Comparison of ENCODE assay signal across 7 mouse cellular contexts in genomic region chr5:148615706-148616366, GRCm38 (mm10).
DNase-seq lines count a peak whose midpoint lies in the region; ATAC-seq lines count a peak whose summit lies in the region.

No protein-coding gene starts in this region.

- H3K9ac ChIP-seq in embryonic facial prominence, embryonic 11.5 days (replicated peaks; ENCODE audit: low read length) = no peak overlapping the region
- 0 out of 2 replicates have a peak overlapping the region, but pooled peaks have one; percentile 11 for H3K9ac ChIP-seq in hindbrain, embryonic 11.5 days (ENCODE audit: low read depth, low read length)
- H3K9ac ChIP-seq in midbrain, embryonic 14.5 days (replicated peaks; ENCODE audit: low read length) = no peak overlapping the region

- H3K4me2 ChIP-seq in embryonic facial prominence, embryonic 11.5 days (ENCODE audit: low read depth, low read length) = no peak overlapping the region
- H3K4me2 ChIP-seq in hindbrain, embryonic 11.5 days (replicated peaks; ENCODE audit: low read depth, low read length) = no peak overlapping the region
- H3K4me2 ChIP-seq in midbrain, embryonic 14.5 days (ENCODE audit: low read length) = no peak overlapping the region

- intact Hi-C loops in left cerebral cortex, postnatal 14 days (cut with DNase I) = no loop called here

- DNase-seq in left cerebral cortex, postnatal 14 days (ENCODE audit: low spot score in 2 of 2) = peak; percentile 30 to 48
- DNase-seq in left cerebral cortex, adult 8-10 months (ENCODE audit: low spot score in 2 of 2) = no peak
- DNase-seq in embryonic facial prominence, embryonic 11.5 days (ENCODE audit: low spot score) = peak; percentile 43
- peak; percentile 73 for DNase-seq in hindbrain, embryonic 11.5 days (ENCODE audit: low spot score)
- DNase-seq in midbrain, embryonic 14.5 days = peak; percentile 71
- DNase-seq in adrenal gland, adult 2 months = no peak
- DNase-seq in adrenal gland, adult (ENCODE audit: inconsistent age in 2 of 2, low spot score in 1 of 2) = no peak

- no peaks in the 10 kb centered on the region for H3K36me3 ChIP-seq in embryonic facial prominence, embryonic 11.5 days (replicated peaks; ENCODE audit: control insufficient read depth, insufficient read depth, low read depth, low read length)
- no peaks in the 10 kb centered on the region for H3K36me3 ChIP-seq in hindbrain, embryonic 11.5 days (ENCODE audit: control insufficient read depth, insufficient read depth, low read length)
- H3K36me3 ChIP-seq in midbrain, embryonic 14.5 days (ENCODE audit: control insufficient read depth, insufficient read depth, low read length) = no peaks in the 10 kb centered on the region

- no peak overlapping the region for H3K4me3 ChIP-seq in embryonic facial prominence, embryonic 11.5 days (ENCODE audit: low read depth, low read length)
- H3K4me3 ChIP-seq in hindbrain, embryonic 11.5 days (ENCODE audit: low read depth, low read length) = no peak overlapping the region
- H3K4me3 ChIP-seq in midbrain, embryonic 14.5 days (replicated peaks; ENCODE audit: low read depth, low read length) = no peak overlapping the region

- 54% methylated on average over 10 of the region's 10 CpGs for WGBS in embryonic facial prominence, embryonic 11.5 days
- WGBS in hindbrain, embryonic 11.5 days = 43% methylated on average over 10 of the region's 10 CpGs
- 33% methylated on average over 10 of the region's 10 CpGs for WGBS in midbrain, embryonic 14.5 days

- no peaks in the 10 kb centered on the region for H3K4me1 ChIP-seq in embryonic facial prominence, embryonic 11.5 days (ENCODE audit: control insufficient read depth, insufficient read depth, low read length)
- H3K4me1 ChIP-seq in hindbrain, embryonic 11.5 days (replicated peaks; ENCODE audit: control insufficient read depth, insufficient read depth, low read length) = 0 out of 2 replicates have a peak, but pooled peaks cover 4% of the 10 kb centered on the region
- H3K4me1 ChIP-seq in midbrain, embryonic 14.5 days (ENCODE audit: control insufficient read depth, insufficient read depth, low read length) = peaks cover 4% of the 10 kb centered on the region; the same call in 1 of the 2 replicates

- H3K27ac ChIP-seq in embryonic facial prominence, embryonic 11.5 days (replicated peaks; ENCODE audit: low read depth, low read length) = no peak overlapping the region
- H3K27ac ChIP-seq in hindbrain, embryonic 11.5 days (ENCODE audit: low read depth, low read length) = peak overlapping the region; percentile 82
- peak overlapping the region; percentile 10 for H3K27ac ChIP-seq in midbrain, embryonic 14.5 days (replicated peaks; ENCODE audit: low read depth, low read length)

- H3K27me3 ChIP-seq in embryonic facial prominence, embryonic 11.5 days (ENCODE audit: control insufficient read depth, insufficient read depth, low read length) = no peaks in the 10 kb centered on the region
- H3K27me3 ChIP-seq in hindbrain, embryonic 11.5 days (ENCODE audit: control insufficient read depth, insufficient read depth, low read length) = no peaks in the 10 kb centered on the region
- no peaks in the 10 kb centered on the region for H3K27me3 ChIP-seq in midbrain, embryonic 14.5 days (ENCODE audit: control insufficient read depth, insufficient read depth, low read length)

- no peaks in the 10 kb centered on the region for H3K9me3 ChIP-seq in embryonic facial prominence, embryonic 11.5 days (replicated peaks; ENCODE audit: control insufficient read depth, low read length)
- no peaks in the 10 kb centered on the region for H3K9me3 ChIP-seq in hindbrain, embryonic 11.5 days (ENCODE audit: control insufficient read depth, low read length)
- H3K9me3 ChIP-seq in midbrain, embryonic 14.5 days (ENCODE audit: control insufficient read depth, low read length) = no peaks in the 10 kb centered on the region; the same call in 1 of the 2 replicates

- peak; percentile 82; the same call in 1 of the 2 replicates for ATAC-seq in embryonic facial prominence, embryonic 11.5 days (replicated peaks; ENCODE audit: insufficient number of reproducible peaks, low FRiP score, low TSS enrichment, low read depth)
- ATAC-seq in hindbrain, embryonic 11.5 days (ENCODE audit: low FRiP score) = peak; percentile 84
- ATAC-seq in midbrain, embryonic 14.5 days (ENCODE audit: low FRiP score, low TSS enrichment) = peak; percentile 62; the same call in 1 of the 2 replicates

Comparison
In these comparisons a context has a peak if more than half of its experiments do, and no peak if none do; other contexts are left out.
1. DNase-seq: peak in left cerebral cortex, postnatal 14 days (2 of 2), embryonic facial prominence, embryonic 11.5 days (single experiment), hindbrain, embryonic 11.5 days (single experiment) and midbrain, embryonic 14.5 days (single experiment); none in left cerebral cortex, adult 8-10 months (0 of 2), adrenal gland, adult 2 months (single experiment) and adrenal gland, adult (0 of 2).
2. Peak in every context shown above with its lines, with median percentiles within 50 percentile points of each other: ATAC-seq.